9 mouse cellular contexts compared by ENCODE assay signal in the genomic region with DNA sequence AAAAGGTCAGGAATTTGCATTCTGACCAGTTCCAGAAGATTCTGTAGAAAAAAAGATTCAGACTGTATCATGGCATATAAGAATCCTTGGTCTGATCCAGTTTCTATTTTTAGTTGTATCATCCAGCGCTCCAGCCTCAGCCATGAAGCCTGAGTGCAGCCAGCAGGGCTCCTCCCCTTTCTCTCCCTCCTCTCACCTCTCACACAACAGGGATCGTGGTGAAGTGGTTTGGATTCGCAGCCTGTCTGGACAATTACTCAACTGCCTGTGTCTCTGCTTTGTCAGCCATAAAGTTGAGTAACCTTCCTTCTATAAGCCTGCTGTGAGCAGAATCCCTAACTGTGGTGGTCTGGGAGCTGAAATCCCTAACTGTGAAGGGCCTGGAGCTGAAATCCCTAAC.
A peak's percentile ranks its signal among the peaks of the same experiment; 100 is the strongest.
DNase-seq lines count a peak whose midpoint lies in the region; ATAC-seq and TF ChIP-seq lines count a peak whose summit lies in the region.
"Had no signal": no experiment of that assay in that cellular context is flagged by ENCODE, and none has a peak within 500 bp of the region (broad histone marks: within the 10 kb centered on the region; RNA-seq: fewer than 3 reads in every experiment).

No protein-coding gene starts in this region.

- no peak for TF ChIP-seq CTCF in hindbrain, postnatal 0 days (IDR thresholded peaks at IDR 0.05; ENCODE audit: low read depth)

- peak; percentile 62 for DNase-seq in urinary bladder, postnatal 14 days (ENCODE audit: low spot score)
- no peak for DNase-seq in urinary bladder, postnatal 10 days (ENCODE audit: low spot score)
- peak; percentile 48 for DNase-seq in hindbrain, postnatal 0 days (ENCODE audit: low spot score)
- DNase-seq in mesoderm, embryonic 11.5 days (ENCODE audit: low read depth, low spot score), result peak; percentile 51
- no peak for DNase-seq in spleen, postnatal 10 days (ENCODE audit: low spot score in 2 of 2)
- no peak for DNase-seq in thymus, postnatal 4 days

- H3K27ac ChIP-seq in forebrain, embryonic 16.5 days (ENCODE audit: low read length), result no peak overlapping the region
- peak overlapping the region; percentile 7; the same call in 1 of the 2 replicates for H3K27ac ChIP-seq in hindbrain, postnatal 0 days
- H3K27ac ChIP-seq: liver, embryonic 14.5 days had no signal

- ATAC-seq in forebrain, embryonic 16.5 days, result 0 out of 2 replicates have a peak, but pooled peaks have one; percentile 38
- peak; percentile 72 for ATAC-seq in hindbrain, postnatal 0 days
- no peak for ATAC-seq in cerebellum, adult (ENCODE audit: insufficient number of reproducible peaks, low FRiP score, low TSS enrichment)

- no peak overlapping the region for H3K4me3 ChIP-seq in forebrain, embryonic 16.5 days (replicated peaks; ENCODE audit: low read length)
- no peak overlapping the region for H3K4me3 ChIP-seq in hindbrain, postnatal 0 days (ENCODE audit: low read length)

- 5% methylated on average over 3 of the region's 3 CpGs for WGBS in forebrain, embryonic 16.5 days
- 12% methylated on average over 3 of the region's 3 CpGs for WGBS in hindbrain, postnatal 0 days

- H3K36me3 ChIP-seq in forebrain, embryonic 16.5 days (ENCODE audit: control insufficient read depth, insufficient read depth), result no peaks in the 10 kb centered on the region
- no peaks in the 10 kb centered on the region for H3K36me3 ChIP-seq in hindbrain, postnatal 0 days (ENCODE audit: insufficient read depth, low read length)

- no peak overlapping the region for H3K4me2 ChIP-seq in forebrain, embryonic 16.5 days (ENCODE audit: low read length)
- no peak overlapping the region for H3K4me2 ChIP-seq in hindbrain, postnatal 0 days (ENCODE audit: low read depth, low read length)

- no peaks in the 10 kb centered on the region for H3K27me3 ChIP-seq in forebrain, embryonic 16.5 days (replicated peaks; ENCODE audit: control insufficient read depth, insufficient read depth, low read length)
- H3K27me3 ChIP-seq in hindbrain, postnatal 0 days (ENCODE audit: insufficient read depth, low read length), result no peaks in the 10 kb centered on the region

- no peak overlapping the region for H3K9ac ChIP-seq in forebrain, embryonic 16.5 days (replicated peaks; ENCODE audit: low read depth, low read length)
- H3K9ac ChIP-seq in hindbrain, postnatal 0 days (replicated peaks; ENCODE audit: low read length), result no peak overlapping the region
- H3K9ac ChIP-seq: liver, embryonic 14.5 days had no signal

- H3K4me1 ChIP-seq in forebrain, embryonic 16.5 days (replicated peaks; ENCODE audit: control insufficient read depth, insufficient read depth, low read length), result 0 out of 2 replicates have a peak, but pooled peaks cover 2% of the 10 kb centered on the region
- no peaks in the 10 kb centered on the region for H3K4me1 ChIP-seq in hindbrain, postnatal 0 days (ENCODE audit: insufficient read depth, low read length)

- H3K9me3 ChIP-seq in forebrain, embryonic 16.5 days (ENCODE audit: control insufficient read depth, low read length), result no peaks in the 10 kb centered on the region
- no peaks in the 10 kb centered on the region for H3K9me3 ChIP-seq in hindbrain, postnatal 0 days (ENCODE audit: low read length)

Comparison
In these comparisons a context has a peak if more than half of its experiments do, and no peak if none do; other contexts are left out.
1. DNase-seq: peak in urinary bladder, postnatal 14 days (single experiment), hindbrain, postnatal 0 days (single experiment) and mesoderm, embryonic 11.5 days (single experiment); none in urinary bladder, postnatal 10 days (single experiment), spleen, postnatal 10 days (0 of 2) and thymus, postnatal 4 days (single experiment).